Mouse (Mus musculus) spleen, postnatal 4 days (tissue): ENCODE results near the gene Bckdk.

Experiments used
- DNase-seq, 2 experiments: peaks; one replicate each; pipeline ENCODE4 v3.0.0; 2022; ENCODE audit warnings: low spot score in 2 of 2

The Bckdk gene

DNA sequence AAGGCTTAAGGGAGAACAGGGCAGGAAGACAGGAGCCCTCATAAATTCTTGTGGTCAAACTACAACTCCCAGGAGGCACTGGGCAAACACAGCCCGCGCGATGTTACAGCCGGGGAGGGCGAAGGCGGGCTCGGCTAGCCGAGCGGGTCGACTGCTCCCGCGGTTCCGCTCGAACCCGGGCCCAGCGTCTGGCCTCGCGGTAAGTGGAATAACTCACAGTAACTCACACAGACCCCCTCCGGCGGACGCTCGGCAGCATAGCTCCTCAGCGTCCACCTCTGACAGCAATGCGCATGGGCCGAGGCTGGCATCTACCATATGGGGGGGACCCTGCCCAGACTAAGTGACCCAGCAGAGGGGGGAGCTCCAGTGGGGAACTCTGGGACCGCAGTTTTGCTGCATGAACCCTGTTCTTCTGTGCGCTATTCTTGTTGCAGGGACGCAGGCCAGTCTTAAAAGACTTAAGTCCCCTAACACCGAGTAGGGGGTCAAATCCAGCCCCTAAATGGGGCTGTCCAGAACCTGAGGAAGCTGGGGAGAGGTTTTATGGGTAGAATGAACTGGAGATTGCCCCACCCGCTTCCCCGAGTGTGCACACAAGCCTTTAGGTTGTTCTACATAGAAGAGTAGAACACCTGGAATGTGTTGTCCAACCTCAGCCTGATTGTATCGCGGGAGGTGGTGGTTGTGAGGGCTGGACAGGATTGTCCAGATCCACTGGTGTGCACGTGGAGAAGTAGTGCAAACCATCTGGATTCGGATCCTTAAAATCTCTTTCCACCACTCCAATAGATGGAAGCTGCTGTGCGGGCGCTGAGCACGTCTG is at the start of gene Bckdk:
Gene Bckdk (plus strand): TSS at position 112 of the 826 bp plus-strand sequence.
- peak; percentile 75 to 89 for DNase-seq

DNA sequence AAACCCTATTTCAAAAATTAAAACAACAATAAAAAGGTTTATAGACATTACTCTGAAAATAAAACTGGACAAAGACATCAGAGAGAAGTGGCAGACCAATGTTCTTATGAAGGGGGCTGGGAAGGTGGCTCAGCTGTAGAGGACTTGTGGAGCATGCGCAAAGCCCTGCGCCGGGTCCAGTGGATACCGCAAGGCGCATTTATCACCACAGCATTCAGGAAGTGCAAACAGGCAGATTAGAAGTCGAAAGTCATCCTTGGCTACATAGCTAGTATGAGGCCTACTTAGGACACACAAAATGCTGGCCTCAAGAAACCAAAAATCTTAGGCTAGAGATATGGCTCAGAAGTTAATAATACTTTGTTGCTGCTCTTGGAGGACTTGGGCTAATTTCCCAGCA is 45.6 kb upstream of the Bckdk start:
- DNase-seq, result no peak

DNA sequence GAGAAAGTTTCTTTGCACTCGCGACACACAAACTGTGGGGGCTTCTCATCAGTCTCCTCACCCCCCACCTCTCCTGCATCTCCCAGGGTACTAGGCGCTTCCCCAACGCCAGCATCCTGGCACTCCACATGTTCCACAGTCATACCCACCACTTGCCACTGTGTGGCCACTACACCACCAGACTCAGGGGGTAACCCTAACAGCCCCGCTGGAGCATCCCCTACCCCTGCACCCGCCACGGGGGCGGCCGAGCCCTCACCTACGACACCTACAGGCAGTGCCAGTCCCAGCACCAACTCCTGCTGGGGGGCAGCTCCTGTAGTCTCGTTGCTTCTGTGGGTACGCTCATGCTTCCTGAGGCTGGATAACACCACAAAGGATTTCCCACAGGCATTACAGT is 37.4 kb upstream of the Bckdk start:
- DNase-seq, result no peak

DNA sequence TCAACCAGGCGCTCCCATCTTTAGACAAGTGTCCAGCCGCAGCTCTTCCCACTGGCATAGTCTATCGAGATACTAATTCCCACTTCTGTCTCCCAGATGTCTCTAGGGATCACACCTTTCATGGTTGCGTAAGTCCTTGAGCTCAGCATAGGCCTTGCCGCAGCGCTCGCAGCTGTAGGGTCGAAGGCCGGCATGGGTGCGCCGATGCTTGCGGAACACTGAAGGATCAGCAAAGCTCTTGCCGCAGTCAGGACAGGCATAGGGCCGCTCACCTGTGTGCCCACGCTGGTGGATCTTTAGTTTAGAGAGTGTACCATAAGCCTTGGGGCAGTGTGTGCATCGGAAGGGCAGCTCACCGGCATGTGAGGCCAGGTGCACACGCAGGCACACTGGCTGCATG is 36.2 kb upstream of the Bckdk start:
- no peak for DNase-seq

DNA sequence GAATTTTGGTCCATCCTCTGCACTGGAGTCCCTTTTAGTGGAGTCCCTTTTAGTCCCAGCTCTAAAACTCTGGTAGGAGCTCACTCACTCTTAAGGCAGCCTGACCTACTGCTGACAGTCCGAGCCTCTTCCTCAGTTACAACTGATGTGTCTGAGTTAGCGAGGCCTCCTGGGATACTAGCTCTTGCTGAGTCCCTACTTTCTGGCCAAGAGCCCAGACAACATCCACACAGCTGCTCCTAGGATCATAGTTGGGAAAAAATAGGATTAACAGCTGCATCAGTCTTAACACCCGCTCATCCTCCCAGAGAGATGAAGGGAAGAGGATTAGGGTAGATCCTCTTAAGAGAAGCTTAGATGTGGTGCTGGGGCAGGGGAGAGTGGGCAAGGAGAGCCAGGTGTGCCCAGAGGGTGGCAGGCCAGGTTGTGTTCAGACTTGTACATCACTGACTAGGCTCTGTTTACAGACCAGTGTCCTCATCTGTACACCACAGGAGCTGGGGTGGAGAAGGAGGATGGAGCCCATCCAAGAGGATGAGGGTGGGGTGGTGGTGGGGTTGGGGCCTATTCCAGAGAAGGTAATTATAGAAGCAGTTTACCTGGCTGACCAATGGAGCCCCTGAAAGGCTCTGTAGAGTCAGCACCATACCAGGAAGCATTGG is 34.6 kb upstream of the Bckdk start:
- DNase-seq, result no peak

DNA sequence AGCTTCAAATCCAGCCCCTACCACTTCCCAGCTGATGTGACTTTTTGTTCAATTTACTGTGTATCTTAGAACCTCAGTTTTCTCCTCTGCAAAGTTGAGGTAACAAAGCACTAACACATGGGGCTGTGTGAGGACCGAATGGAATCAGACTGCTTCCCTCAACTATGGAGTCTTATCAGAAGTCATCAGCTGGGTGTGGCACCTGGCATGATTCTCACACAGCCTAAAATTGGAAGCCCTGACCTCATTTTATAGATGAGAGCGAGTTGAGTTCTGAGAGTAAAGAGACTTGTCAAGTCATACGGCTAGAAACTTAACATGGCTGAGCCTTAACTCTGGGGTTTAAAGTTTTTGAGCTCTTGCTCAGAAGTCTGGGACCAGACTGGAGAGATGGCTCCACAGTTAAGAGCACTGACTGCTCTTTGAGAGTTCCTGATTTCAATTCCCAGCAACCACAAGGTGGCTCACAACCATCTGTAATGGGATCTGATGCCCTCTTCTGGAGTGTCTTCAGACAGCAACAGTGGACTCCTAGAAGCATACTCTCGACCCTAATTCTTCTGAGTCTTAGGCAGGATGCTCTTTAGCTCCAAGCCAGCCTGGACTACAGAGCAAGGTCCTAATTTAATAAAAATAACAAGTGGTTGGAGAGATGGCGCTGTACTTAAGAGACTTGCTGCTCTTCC is 33.6 kb upstream of the Bckdk start:
- no peak for DNase-seq

DNA sequence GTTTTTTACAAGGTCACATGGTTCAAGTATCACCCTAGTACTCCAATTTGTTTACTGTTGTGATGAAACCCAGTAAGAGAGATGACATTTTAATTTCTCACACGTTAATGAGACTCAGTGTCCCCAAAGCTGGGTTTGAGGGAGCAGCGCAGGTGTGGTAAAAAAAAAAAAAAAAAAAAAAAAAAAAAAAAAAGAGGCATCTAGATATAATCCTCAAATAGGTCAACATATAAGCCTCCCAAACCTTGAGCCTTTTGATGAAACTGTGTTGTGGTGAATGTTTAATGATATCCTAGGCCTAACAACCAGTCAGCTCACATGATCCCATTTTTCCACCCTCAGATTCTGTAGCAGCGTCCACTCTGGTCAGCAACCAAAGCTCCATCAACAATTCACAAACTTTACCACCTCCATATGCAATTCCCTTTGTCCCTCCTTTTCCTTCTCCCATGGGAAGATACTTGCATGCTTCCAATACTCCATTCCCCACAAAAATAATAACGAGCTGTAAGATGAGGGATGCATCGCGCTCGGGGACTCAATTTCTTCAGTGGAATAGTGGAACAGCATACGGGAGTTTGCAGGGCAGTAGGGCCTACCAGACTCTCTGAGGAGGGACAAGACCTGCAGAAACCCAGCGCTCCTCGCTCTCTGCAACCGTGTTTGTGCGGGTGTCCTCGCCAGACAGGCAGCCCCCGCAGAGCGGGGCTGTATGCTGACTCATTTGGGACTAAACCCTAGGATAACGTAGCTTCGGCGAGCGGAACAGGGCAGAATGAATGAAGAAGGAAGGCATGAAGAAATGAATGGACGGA is 28.9 kb upstream of the Bckdk start:
- DNase-seq, result no peak

DNA sequence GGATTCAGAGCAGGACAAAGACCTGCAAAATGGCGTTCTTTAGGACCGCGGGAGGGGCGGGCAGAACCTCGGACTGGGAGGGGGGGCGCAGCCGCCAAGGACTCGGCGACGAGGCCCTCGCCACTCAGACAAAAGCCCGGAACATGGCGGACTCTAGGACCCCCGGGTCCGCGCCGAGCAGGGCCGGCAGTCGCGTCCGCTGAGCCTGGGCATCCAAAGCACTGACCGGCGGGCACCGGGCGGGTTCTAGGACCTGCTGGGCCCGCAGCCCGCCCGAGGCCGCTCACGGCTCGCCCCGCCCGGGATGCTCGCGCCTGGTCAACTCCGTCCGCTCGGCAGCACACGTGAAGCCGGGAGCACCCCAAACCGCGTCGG is 28.3 kb upstream of the Bckdk start:
- DNase-seq, result peak; percentile 88 to 92

DNA sequence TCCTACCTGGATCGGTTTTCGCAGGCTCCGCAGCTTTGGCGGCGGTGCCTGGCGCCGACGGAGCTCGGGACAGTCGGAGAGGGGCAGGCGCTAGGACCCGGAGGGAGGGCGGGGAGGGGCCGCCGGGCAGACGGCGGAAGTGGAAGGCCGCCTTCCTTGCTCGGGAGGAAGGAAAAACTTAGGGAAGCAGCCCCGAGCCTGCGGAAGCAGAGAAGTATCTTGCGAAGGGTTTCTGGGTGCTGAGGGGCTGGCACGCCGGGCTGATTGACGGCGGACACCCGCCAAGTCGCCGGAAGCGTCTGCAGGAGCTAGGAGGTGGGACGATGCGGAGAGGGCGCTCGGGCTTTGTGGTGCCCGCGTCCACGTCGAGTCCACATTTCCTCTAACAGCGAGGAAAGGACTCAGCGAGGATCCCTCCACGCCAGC is 27.8 kb upstream of the Bckdk start, which contains the start of gene Zfp646:
Gene Zfp646 (plus strand): TSS at position 181 of the 426 bp plus-strand sequence.
- peak; percentile 76 to 90 for DNase-seq

DNA sequence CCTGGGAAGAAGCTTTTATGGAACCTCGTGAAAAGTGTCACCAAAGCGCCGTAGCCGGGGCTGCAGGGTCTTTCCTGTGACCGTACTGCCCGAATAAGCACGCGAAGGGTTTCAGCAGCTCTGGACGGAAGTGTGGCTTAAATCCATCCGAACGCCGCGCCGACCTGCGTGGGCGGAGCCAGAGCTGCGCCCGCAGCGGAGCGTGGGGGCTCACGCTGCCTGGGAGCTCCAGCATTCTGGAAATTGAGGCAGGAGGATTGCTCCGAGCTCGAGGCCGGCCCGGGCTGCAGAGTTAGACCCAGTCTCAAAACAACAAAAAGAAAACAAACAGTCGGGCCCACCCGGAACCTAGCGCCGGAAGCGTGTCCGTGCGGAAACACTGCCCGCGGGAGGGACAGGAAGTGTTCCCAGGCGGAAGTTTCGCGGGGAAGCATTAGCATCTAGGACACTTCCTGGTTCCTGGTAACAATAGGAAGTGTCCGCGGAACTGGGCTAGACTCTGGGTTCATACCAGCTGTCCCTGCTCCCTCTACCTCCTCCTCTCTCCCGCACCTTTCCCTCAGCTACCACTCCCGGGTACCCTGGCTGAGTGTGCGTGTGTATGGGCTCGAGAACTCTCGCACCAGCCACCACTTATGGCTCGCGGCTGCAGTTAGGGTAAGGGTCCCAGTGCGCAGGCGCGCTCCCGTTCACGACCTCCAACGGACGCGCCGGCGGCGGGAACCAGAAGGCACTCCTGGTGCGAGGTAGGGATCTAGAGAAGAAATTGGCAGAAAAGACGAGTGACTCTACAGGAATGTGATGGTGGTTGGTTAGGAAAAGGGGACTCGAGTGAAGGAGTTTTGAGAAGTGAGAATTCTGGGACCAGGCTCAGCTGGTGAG is 27.2 kb upstream of the Bckdk start, which contains the start of gene Zfp668:
Gene Zfp668 (minus strand): TSS at position 362 of the 882 bp plus-strand sequence.
- DNase-seq, result peak; percentile 89 to 95

DNA sequence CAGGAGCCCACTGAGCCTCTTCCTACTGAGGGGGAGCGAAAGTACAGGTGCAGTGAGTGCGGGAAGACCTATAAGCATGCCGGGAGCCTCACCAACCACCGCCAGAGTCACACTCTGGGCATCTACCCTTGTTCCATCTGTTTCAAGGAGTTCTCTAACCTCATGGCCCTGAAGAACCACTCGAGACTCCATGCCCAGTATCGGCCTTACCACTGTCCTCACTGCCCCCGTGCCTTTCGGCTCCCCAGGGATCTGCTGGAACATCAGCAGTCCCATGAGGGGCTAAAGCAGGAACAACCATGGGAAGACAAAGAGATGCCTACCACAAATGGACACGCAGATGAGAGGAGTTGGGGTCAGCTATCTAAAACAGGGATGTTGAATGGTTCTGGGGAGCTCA is 24.6 kb upstream of the Bckdk start:
- DNase-seq, result no peak

DNA sequence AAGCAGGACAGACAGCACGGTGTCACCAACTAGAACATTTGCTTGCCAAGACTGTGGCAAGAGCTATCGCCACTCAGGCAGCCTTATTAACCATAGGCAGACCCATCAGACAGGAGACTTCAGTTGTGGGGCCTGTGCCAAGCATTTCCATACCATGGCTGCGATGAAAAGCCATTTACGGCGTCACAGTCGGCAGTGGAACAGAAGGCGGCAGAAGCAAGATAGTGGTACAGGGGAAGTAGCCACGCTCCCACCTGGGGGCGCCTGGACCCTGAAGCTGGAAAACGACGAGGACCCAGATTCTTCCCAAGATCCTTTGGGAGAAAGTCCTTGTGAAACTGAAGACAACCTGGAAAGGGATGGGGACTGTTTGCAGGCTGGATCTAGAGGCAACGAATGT is 23.5 kb upstream of the Bckdk start:
- no peak for DNase-seq

DNA sequence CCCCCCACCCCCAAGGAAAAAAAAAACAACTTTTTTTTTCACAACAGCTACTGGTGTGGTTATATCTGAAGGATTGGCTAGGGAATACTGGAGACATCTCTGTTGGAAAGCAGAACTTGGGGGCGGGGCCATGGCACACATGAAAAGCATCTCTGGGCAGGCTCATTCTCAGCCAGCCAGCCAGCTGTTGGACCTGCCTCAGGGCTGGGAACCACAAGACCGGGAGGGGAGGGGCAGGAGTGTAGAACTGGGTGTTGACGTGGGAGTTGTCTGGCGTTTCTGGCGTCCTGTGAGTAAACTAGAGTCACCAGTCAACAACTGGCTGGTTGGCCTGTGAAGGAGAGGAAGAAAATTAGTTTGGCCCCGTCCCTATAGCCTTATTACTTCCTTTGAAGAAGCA is 17.9 kb upstream of the Bckdk start:
- no peak for DNase-seq

DNA sequence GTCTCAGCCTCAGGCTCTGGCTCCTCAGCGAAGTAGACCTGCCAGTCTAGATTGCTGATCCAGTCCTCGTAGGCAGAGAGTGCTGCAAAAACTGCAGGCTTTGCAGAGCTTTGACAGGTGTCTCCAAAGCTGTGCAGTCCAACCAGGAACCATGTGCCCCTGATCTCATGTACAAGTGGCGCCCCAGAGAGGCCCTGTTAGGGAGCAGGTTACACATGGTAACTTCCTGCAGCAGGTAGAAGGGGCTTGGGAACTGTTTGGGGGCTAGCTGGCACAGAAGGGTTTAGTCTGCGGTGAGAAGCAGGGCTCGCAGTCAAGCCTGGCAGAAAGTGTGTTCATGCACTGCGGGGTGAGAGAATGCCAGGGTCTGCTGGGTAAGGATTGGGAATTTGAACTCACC is 17.3 kb upstream of the Bckdk start:
- no peak for DNase-seq

DNA sequence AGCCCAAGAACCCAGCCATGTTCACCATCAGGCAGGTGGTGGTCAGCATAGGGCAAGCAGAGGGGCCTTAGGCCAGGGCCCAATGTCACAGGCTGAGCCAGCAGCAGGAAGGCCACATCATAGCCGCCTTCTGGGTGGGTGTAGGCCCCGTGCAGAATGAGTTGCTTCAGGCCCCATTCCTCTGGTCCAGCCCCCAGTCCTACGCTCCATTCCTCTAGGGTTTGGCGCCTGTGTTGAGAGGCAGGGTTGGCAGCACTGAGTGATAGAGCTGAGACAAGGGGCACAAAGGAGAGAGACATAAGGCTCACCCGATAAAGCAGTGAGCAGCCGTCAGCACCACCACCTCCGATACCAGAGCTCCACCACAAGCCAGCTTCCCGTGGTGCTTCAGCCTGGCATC is 16.7 kb upstream of the Bckdk start:
- DNase-seq, result no peak

DNA sequence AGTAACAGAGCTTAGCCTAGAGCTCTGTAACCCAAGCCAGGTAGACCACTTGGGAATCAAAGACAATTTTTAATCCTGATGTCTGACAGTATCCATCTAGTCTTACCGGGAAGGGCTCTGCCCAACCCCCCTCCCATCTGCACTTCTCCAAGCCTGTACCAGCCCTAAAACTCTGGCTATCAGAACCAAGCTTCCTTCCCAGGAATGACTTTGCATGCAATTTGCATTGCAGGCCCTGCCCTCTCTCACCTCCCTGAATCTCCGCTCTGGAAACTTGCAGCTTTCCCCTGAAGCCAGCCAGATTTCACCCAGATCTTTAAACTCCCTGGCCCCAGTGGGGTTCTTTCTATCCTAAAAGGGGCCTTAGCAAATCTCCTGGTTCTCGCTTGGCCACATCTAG is 16.1 kb upstream of the Bckdk start:
- no peak for DNase-seq

DNA sequence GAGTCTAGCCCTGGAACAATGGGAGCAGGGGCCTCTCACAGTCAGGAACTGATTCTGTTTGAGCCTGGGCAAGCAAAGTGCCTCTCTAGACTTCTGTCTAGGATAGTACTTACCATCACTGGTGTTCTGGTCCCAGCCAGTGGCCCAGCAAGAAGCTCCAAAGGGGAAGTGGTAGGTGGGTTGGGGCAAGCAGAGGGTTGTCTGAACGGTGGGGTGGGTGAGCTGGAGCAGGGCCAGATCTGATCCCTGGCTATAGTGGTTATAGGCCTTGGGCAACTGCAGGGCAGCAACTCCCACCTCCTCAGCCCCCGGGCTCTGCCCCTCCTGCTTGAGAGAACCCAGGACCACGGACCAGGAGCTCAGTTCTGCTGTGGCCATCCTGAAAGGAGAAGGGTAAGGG is 15.1 kb upstream of the Bckdk start:
- DNase-seq, result no peak

DNA sequence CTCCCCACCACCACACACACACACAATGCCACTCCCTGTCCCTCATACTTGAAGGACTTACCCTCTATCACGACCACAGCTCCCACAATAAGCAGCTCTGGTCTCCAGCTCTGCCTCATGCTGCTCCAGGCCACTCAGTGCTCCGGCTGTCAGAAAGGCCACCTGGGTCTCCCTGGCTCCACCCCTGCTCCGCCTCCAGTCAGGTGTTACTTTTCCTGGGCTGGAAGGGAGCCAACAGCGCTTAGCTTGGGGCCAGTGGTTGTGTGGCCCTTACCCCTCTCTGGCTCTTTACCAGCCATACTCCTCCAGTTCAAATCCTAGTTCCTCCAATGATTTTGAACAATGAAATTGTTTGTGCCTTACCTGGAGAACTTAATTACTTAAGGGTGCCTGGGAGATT is 13.1 kb upstream of the Bckdk start, which contains the start of gene Prss53:
Gene Prss53 (minus strand): TSS at position 173 of the 400 bp plus-strand sequence.
- no peak for DNase-seq

DNA sequence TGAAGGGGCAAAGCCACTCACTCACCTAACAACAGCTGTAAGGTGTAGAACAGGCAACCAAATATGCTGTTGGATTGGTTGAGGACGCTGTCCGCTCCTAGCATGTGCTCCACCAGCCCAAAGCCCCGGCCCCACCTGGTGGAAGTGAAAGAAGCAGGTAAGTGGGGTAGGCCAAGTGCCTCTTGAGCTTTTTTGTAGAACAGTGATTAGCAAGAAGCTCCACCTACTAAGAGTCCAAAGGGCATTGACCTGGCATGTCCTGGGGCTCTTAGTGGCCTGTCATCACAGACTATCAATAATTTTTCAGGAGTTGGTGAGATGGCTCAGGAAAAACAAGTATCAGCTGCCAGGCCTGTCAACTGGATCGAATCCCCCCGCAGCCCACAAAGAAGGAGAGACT is 9.4 kb upstream of the Bckdk start:
- DNase-seq, result no peak

DNA sequence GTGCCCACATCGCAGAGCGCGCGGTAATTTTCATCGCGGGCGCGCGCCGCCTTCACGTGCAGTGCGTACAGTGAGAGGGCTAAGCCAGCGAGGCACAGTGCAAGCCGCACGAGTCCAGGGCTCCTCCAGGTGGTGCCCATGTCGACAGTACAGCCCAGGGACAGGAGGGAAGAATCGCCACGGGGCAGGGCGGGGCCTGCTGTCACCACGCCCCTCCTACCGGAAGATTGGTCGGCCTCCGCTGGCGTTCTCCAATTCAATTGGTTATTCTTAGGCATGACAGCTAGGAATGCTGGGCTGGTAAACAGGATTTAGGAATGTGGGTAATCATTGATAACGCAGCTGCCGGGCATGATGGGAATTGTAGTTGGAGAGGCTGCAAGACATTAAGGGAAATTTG is 8.4 kb upstream of the Bckdk start, which contains the start of the genes Gm21974 and Vkorc1:
Gene Gm21974 (minus strand): TSS at position 13 of the 400 bp plus-strand sequence.
Gene Vkorc1 (minus strand): TSS at position 176 of the 400 bp plus-strand sequence.
- DNase-seq, result peak; percentile 92 to 94
